Comparison of ENCODE assay signal across 8 mouse cellular contexts in genomic region chr4:41754797-41755337, GRCm38 (mm10). TPM values are rescaled to one million over a fixed set of nuclear protein-coding genes. Genes with fewer than 3 reads are reported as not detected.
A peak's percentile ranks its signal among the peaks of the same experiment; 100 is the strongest.
DNase-seq lines count a peak whose midpoint lies in the region; ATAC-seq and TF ChIP-seq lines count a peak whose summit lies in the region.

TSS of gene Galt (plus strand) at chr4:41755228.

- TF ChIP-seq CTCF in heart, adult 2 months (IDR thresholded peaks at IDR 0.05) = no peak

- H3K27me3 ChIP-seq in heart, adult 2 months (ENCODE audit: control insufficient read depth, insufficient read depth, low read length) = no peaks in the 10 kb centered on the region
- H3K27me3 ChIP-seq in embryonic facial prominence, embryonic 14.5 days (replicated peaks; ENCODE audit: control insufficient read depth, insufficient read depth, low read length) = no peaks in the 10 kb centered on the region
- H3K27me3 ChIP-seq in heart, embryonic 16.5 days (ENCODE audit: control insufficient read depth, insufficient read depth, low read length) = no peaks in the 10 kb centered on the region

- H3K9ac ChIP-seq in heart, adult 2 months (ENCODE audit: low read depth, low read length) = peak within 1 kb of the TSS; percentile 84
- peak within 1 kb of the TSS; percentile 88 for H3K9ac ChIP-seq in ES-E14 (ENCODE audit: insufficient read depth, low read depth, low read length, poor library complexity, severe bottlenecking)
- peak within 1 kb of the TSS; percentile 82 for H3K9ac ChIP-seq in embryonic facial prominence, embryonic 14.5 days (ENCODE audit: low read depth, low read length)
- H3K9ac ChIP-seq in heart, embryonic 16.5 days (ENCODE audit: low read length) = peak within 1 kb of the TSS; percentile 87

- no peak for TF ChIP-seq EP300 in heart, adult 2 months (IDR thresholded peaks at IDR 0.05; ENCODE audit: insufficient read depth, low read depth, low read length)

- no peak for TF ChIP-seq POLR2A in heart, adult 2 months (IDR thresholded peaks at IDR 0.05; ENCODE audit: insufficient read depth, low read depth, low read length)

- peak within 1 kb of the TSS; percentile 99 for H3K27ac ChIP-seq in heart, adult 2 months
- H3K27ac ChIP-seq in ES-E14 (ENCODE audit: insufficient read depth, low read depth, low read length, poor library complexity, severe bottlenecking) = peak within 1 kb of the TSS; percentile 69
- peak within 1 kb of the TSS; percentile 89 for H3K27ac ChIP-seq in embryonic facial prominence, embryonic 14.5 days (replicated peaks; ENCODE audit: low read depth, low read length)
- H3K27ac ChIP-seq in heart, embryonic 16.5 days (ENCODE audit: low read length) = peak within 1 kb of the TSS; percentile 97

- ATAC-seq in embryonic facial prominence, embryonic 14.5 days (ENCODE audit: low read depth) = peak; percentile 68
- peak; percentile 38 for ATAC-seq in heart, embryonic 16.5 days (replicated peaks; ENCODE audit: extremely low read depth, insufficient read depth, low FRiP score)
- ATAC-seq in monocyte, adult 5-6 weeks (replicated peaks; ENCODE audit: insufficient number of reproducible peaks, low FRiP score, low TSS enrichment, poor library complexity, severe bottlenecking) = peak; percentile 36

- no peaks in the 10 kb centered on the region for H3K36me3 ChIP-seq in heart, adult 2 months (ENCODE audit: control insufficient read depth, insufficient read depth, low read length)
- peaks cover 11% of the 10 kb centered on the region; the same call in 1 of the 2 replicates for H3K36me3 ChIP-seq in ES-E14 (ENCODE audit: control insufficient read depth, insufficient read depth, low read length, poor library complexity, severe bottlenecking)
- 0 out of 2 replicates have a peak, but pooled peaks cover 6% of the 10 kb centered on the region for H3K36me3 ChIP-seq in embryonic facial prominence, embryonic 14.5 days (ENCODE audit: control insufficient read depth, insufficient read depth, low read length)
- H3K36me3 ChIP-seq in heart, embryonic 16.5 days (ENCODE audit: control insufficient read depth, insufficient read depth) = peaks cover 11% of the 10 kb centered on the region

- in situ Hi-C loops in ES-E14 (cut with MboI; ENCODE audit: low sequenced_read_pairs in 2 of 2, unreplicated experiment in 2 of 2) = no loop called here

- no peaks in the 10 kb centered on the region for H3K9me3 ChIP-seq in ES-E14 (ENCODE audit: control insufficient read depth, insufficient read depth, low read depth, low read length)
- H3K9me3 ChIP-seq in embryonic facial prominence, embryonic 14.5 days (ENCODE audit: control insufficient read depth, low read length) = no peaks in the 10 kb centered on the region
- no peaks in the 10 kb centered on the region for H3K9me3 ChIP-seq in heart, embryonic 16.5 days (replicated peaks; ENCODE audit: control insufficient read depth, low read length)

- WGBS in heart, adult 2 months = 18% methylated on average over 14 of the region's 14 CpGs
- 14% methylated on average over 14 of the region's 14 CpGs for WGBS in embryonic facial prominence, embryonic 14.5 days
- 12% methylated on average over 14 of the region's 14 CpGs for WGBS in heart, embryonic 16.5 days

- H3K4me3 ChIP-seq in heart, adult 2 months = peak within 1 kb of the TSS; percentile 83
- H3K4me3 ChIP-seq in ES-E14 (ENCODE audit: insufficient read depth in 1 of 2, low read depth in 1 of 2, low read length in 2 of 2, poor library complexity in 1 of 2, severe bottlenecking in 1 of 2) = peak within 1 kb of the TSS; percentile 87 to 93
- H3K4me3 ChIP-seq in embryonic facial prominence, embryonic 14.5 days (ENCODE audit: low read depth, low read length) = peak within 1 kb of the TSS; percentile 79
- peak within 1 kb of the TSS; percentile 85 for H3K4me3 ChIP-seq in heart, embryonic 16.5 days (ENCODE audit: low read length)

- no peak for DNase-seq in heart, adult 2 months
- no peak for DNase-seq in heart, adult 11 months
- DNase-seq in ES-E14 (ENCODE audit: low read depth, low spot score) = peak; percentile 86
- DNase-seq in embryonic facial prominence, embryonic 14.5 days (ENCODE audit: low spot score) = peak; percentile 61
- DNase-seq in left cerebral cortex, postnatal 36 days (ENCODE audit: low spot score in 2 of 2) = no peak
- no peak for DNase-seq in c-Kit-positive CD71-positive TER-119-positive erythroid progenitor cells, embryonic 14.5 days (ENCODE audit: low spot score)

- H3K79me2 ChIP-seq in heart, adult 2 months (replicated peaks; ENCODE audit: control insufficient read depth, insufficient read depth, low read length) = no peaks in the 10 kb centered on the region

- no peaks in the 10 kb centered on the region; the same call in none of the 2 replicates for H3K4me1 ChIP-seq in heart, adult 2 months (ENCODE audit: control insufficient read depth, insufficient read depth, low read length)
- peaks cover 2 to 10% of the 10 kb centered on the region in 2 experiments; a peak in 2 of 4 replicates for H3K4me1 ChIP-seq in ES-E14 (ENCODE audit: control insufficient read depth in 2 of 2, insufficient read depth in 2 of 2, low read length in 2 of 2, poor library complexity in 1 of 2)
- peaks cover 5% of the 10 kb centered on the region for H3K4me1 ChIP-seq in embryonic facial prominence, embryonic 14.5 days (ENCODE audit: control insufficient read depth, insufficient read depth, low read length)
- peaks cover 28% of the 10 kb centered on the region for H3K4me1 ChIP-seq in heart, embryonic 16.5 days (ENCODE audit: control insufficient read depth, insufficient read depth, low read length)

- peak within 1 kb of the TSS; percentile 93 for H3K4me2 ChIP-seq in embryonic facial prominence, embryonic 14.5 days (ENCODE audit: low read depth, low read length)
- H3K4me2 ChIP-seq in heart, embryonic 16.5 days (ENCODE audit: low read depth, low read length) = peak within 1 kb of the TSS; percentile 80

- intact Hi-C loops in heart, adult 2 months (cut with DNase I) = no loop called here
- intact Hi-C loops in left cerebral cortex, postnatal 36 days (cut with DNase I) = no loop called here

TF ChIP-seq in ES-E14, 5 proteins besides CTCF, POLR2A, EP300 and RAD21:
- TF ChIP-seq ZNF384 (IDR thresholded peaks at IDR 0.05; ENCODE audit: low read depth, low read length) (no peak), ZC3H11A (IDR thresholded peaks at IDR 0.05; ENCODE audit: borderline replicate concordance, low read depth, low read length) (no peak)

RNA-seq across cellular contexts. Expression of gene Galt, which starts in this region (rescaled TPM):
- total RNA-seq in heart, adult 2 months (2021) = 10 to 100 TPM; 42.5 to 52.7 TPM
- 136 and 137 TPM in 2 replicates for polyA plus RNA-seq in heart, adult 2 months (2012; rRNA removed)
- total RNA-seq in ES-E14 (2012; rRNA removed) = 26.9 and 34.9 TPM in 2 replicates
- 35.1 and 36.5 TPM in 2 replicates for polyA plus RNA-seq in embryonic facial prominence, embryonic 14.5 days (2014; fragmentation: Nextera tagmentation; extraction: Ambion mirVana)
- polyA plus RNA-seq in heart, embryonic 16.5 days (2015; fragmentation: Nextera tagmentation; extraction: Ambion mirVana) = 60.6 and 69.8 TPM in 2 replicates
- 10 to 100 TPM; 81.0 to 94.7 TPM for total RNA-seq in left cerebral cortex, postnatal 36 days (2021)
- total RNA-seq in monocyte, adult 5-6 weeks (2017) = 28.2 to 32.8 TPM (median 30.4 TPM) in 3 replicates

Comparison
In these comparisons a context has a peak if more than half of its experiments do, and no peak if none do; other contexts are left out.
1. DNase-seq: peak in ES-E14 (single experiment) and embryonic facial prominence, embryonic 14.5 days (single experiment); none in heart, adult 2 months (0 of 2), heart, adult 11 months (single experiment), left cerebral cortex, postnatal 36 days (0 of 2) and c-Kit-positive CD71-positive TER-119-positive erythroid progenitor cells, embryonic 14.5 days (single experiment).
2. Peak in every context shown above with its lines, with median percentiles within 50 percentile points of each other: H3K27ac ChIP-seq, H3K4me3 ChIP-seq, H3K9ac ChIP-seq and ATAC-seq.